Mouse (Mus musculus): Measurements from ENCODE around the gene Mxi1. TPM values are rescaled to one million over a fixed set of nuclear protein-coding genes. Genes with fewer than 3 reads are reported as not detected.

The Mxi1 gene
- polyA plus RNA-seq (2015; fragmentation: Nextera tagmentation; extraction: Ambion mirVana): 49.6 and 53.3 TPM in 2 replicates

GRCm38 (mm10) chr19:53310348-53310747 is at the start of gene Mxi1:
TSS of gene Mxi1 (plus strand) at chr19:53310518.
- peak within 1 kb of the TSS; percentile 95 for H3K27ac ChIP-seq
- peak within 1 kb of the TSS; percentile 85 for H3K9ac ChIP-seq
- H3K9me3 ChIP-seq: no peaks in the 10 kb centered on the region
- peak; percentile 70 for ATAC-seq (replicated peaks)
- H3K4me3 ChIP-seq: peak within 1 kb of the TSS; percentile 96
- peaks cover 22% of the 10 kb centered on the region for H3K4me1 ChIP-seq
- H3K4me2 ChIP-seq: peak within 1 kb of the TSS; percentile 77
- WGBS: under 1% methylated on average over 38 of the region's 38 CpGs
- no peaks in the 10 kb centered on the region for H3K27me3 ChIP-seq (replicated peaks)
- no peaks in the 10 kb centered on the region for H3K36me3 ChIP-seq (replicated peaks)

GRCm38 (mm10) chr19:53260828-53261227 is 49.5 kb upstream of the Mxi1 start:
- no peak overlapping the region for H3K27ac ChIP-seq
- H3K4me2 ChIP-seq: no peak overlapping the region
- 94% methylated on average over 4 of the region's 4 CpGs for WGBS
- no peaks in the 10 kb centered on the region for H3K36me3 ChIP-seq (replicated peaks)
- H3K9me3 ChIP-seq: no peaks in the 10 kb centered on the region
- H3K27me3 ChIP-seq (replicated peaks): no peaks in the 10 kb centered on the region
- no peak overlapping the region for H3K9ac ChIP-seq
- H3K4me3 ChIP-seq: no peak overlapping the region
- H3K4me1 ChIP-seq: 0 out of 2 replicates have a peak, but pooled peaks cover 6% of the 10 kb centered on the region
- no peak for ATAC-seq (replicated peaks)

- 77% methylated on average over 7 of the region's 7 CpGs for WGBS
- Histone ChIP-seq H3K27me3 (replicated peaks) (no peaks in the 10 kb centered on the region), H3K9ac (no peak overlapping the region), H3K4me2 (no peak overlapping the region), H3K36me3 (replicated peaks) (no peaks in the 10 kb centered on the region), H3K27ac (no peak overlapping the region), H3K9me3 (no peaks in the 10 kb centered on the region), H3K4me1 (0 out of 2 replicates have a peak, but pooled peaks cover 6% of the 10 kb centered on the region), H3K4me3 (no peak overlapping the region)
- ATAC-seq (replicated peaks): no peak
Measured at GRCm38 (mm10) chr19:53262061-53262460, 48.3 kb upstream of the Mxi1 start.

GRCm38 (mm10) chr19:53263859-53264733 is 46.2 kb upstream of the Mxi1 start:
- Histone ChIP-seq H3K9me3 (no peaks in the 10 kb centered on the region), H3K36me3 (replicated peaks) (no peaks in the 10 kb centered on the region), H3K4me3 (no peak overlapping the region), H3K4me2 (peak overlapping the region; percentile 27), H3K27me3 (replicated peaks) (no peaks in the 10 kb centered on the region), H3K27ac (no peak overlapping the region), H3K4me1 (0 out of 2 replicates have a peak, but pooled peaks cover 6% of the 10 kb centered on the region), H3K9ac (no peak overlapping the region)
- 0 out of 2 replicates have a peak, but pooled peaks have one; percentile 28 for ATAC-seq (replicated peaks)
- WGBS: 31% methylated on average over 23 of the region's 23 CpGs

GRCm38 (mm10) chr19:53264821-53265727 is 45.2 kb upstream of the Mxi1 start:
- Histone ChIP-seq H3K36me3 (replicated peaks) (no peaks in the 10 kb centered on the region), H3K4me1 (0 out of 2 replicates have a peak, but pooled peaks cover 6% of the 10 kb centered on the region), H3K9me3 (no peaks in the 10 kb centered on the region), H3K27ac (no peak overlapping the region), H3K9ac (no peak overlapping the region), H3K27me3 (replicated peaks) (no peaks in the 10 kb centered on the region), H3K4me2 (no peak overlapping the region), H3K4me3 (no peak overlapping the region)
- 52% methylated on average over 12 of the region's 12 CpGs for WGBS
- ATAC-seq (replicated peaks): 0 out of 2 replicates have a peak, but pooled peaks have one; percentile 20

GRCm38 (mm10) chr19:53267305-53267704 is 43.0 kb upstream of the Mxi1 start:
- ATAC-seq (replicated peaks): no peak
- Histone ChIP-seq H3K27ac (no peak overlapping the region), H3K9me3 (no peaks in the 10 kb centered on the region), H3K9ac (no peak overlapping the region), H3K4me1 (0 out of 2 replicates have a peak, but pooled peaks cover 6% of the 10 kb centered on the region), H3K36me3 (replicated peaks) (no peaks in the 10 kb centered on the region), H3K27me3 (replicated peaks) (no peaks in the 10 kb centered on the region), H3K4me2 (no peak overlapping the region), H3K4me3 (no peak overlapping the region)
- WGBS: 93% methylated on average over 9 of the region's 9 CpGs

GRCm38 (mm10) chr19:53273055-53273722 is 37.1 kb upstream of the Mxi1 start:
- Histone ChIP-seq H3K27ac (no peak overlapping the region), H3K4me3 (no peak overlapping the region), H3K9me3 (no peaks in the 10 kb centered on the region), H3K4me2 (no peak overlapping the region), H3K27me3 (replicated peaks) (no peaks in the 10 kb centered on the region), H3K9ac (no peak overlapping the region), H3K4me1 (no peaks in the 10 kb centered on the region), H3K36me3 (replicated peaks) (no peaks in the 10 kb centered on the region)
- WGBS: 92% methylated on average over 17 of the region's 17 CpGs
- no peak for ATAC-seq (replicated peaks)

GRCm38 (mm10) chr19:53273781-53274428 is 36.4 kb upstream of the Mxi1 start:
- no peak for ATAC-seq (replicated peaks)
- H3K27ac ChIP-seq: no peak overlapping the region
- H3K36me3 ChIP-seq (replicated peaks): no peaks in the 10 kb centered on the region
- no peaks in the 10 kb centered on the region for H3K9me3 ChIP-seq
- no peaks in the 10 kb centered on the region for H3K4me1 ChIP-seq
- no peak overlapping the region for H3K9ac ChIP-seq
- no peaks in the 10 kb centered on the region for H3K27me3 ChIP-seq (replicated peaks)
- WGBS: 89% methylated on average over 23 of the region's 23 CpGs
- H3K4me3 ChIP-seq: no peak overlapping the region
- no peak overlapping the region for H3K4me2 ChIP-seq

- 38% methylated on average over 3 of the region's 3 CpGs for WGBS
- H3K4me1 ChIP-seq: no peaks in the 10 kb centered on the region
- H3K36me3 ChIP-seq (replicated peaks): no peaks in the 10 kb centered on the region
- H3K4me2 ChIP-seq: no peak overlapping the region
- H3K9ac ChIP-seq: no peak overlapping the region
- no peak overlapping the region for H3K4me3 ChIP-seq
- H3K9me3 ChIP-seq: no peaks in the 10 kb centered on the region
- no peaks in the 10 kb centered on the region for H3K27me3 ChIP-seq (replicated peaks)
- no peak for ATAC-seq (replicated peaks)
- H3K27ac ChIP-seq: no peak overlapping the region
Measured at GRCm38 (mm10) chr19:53275204-53275603, 35.1 kb upstream of the Mxi1 start.

GRCm38 (mm10) chr19:53276902-53277707 is 33.2 kb upstream of the Mxi1 start:
- Histone ChIP-seq H3K4me2 (no peak overlapping the region), H3K4me1 (peaks cover 2% of the 10 kb centered on the region; the same call in 1 of the 2 replicates), H3K27me3 (replicated peaks) (no peaks in the 10 kb centered on the region), H3K9ac (no peak overlapping the region), H3K9me3 (no peaks in the 10 kb centered on the region), H3K4me3 (no peak overlapping the region), H3K27ac (no peak overlapping the region), H3K36me3 (replicated peaks) (no peaks in the 10 kb centered on the region)
- WGBS: 79% methylated on average over 19 of the region's 19 CpGs
- ATAC-seq (replicated peaks): no peak

All from midbrain, embryonic 15.5 days (tissue).